Mouse (Mus musculus) frontal cortex, adult 2 months (tissue): ENCODE results near the gene Mettl17. TPM values are rescaled to one million over a fixed set of nuclear protein-coding genes. Genes with fewer than 3 reads are reported as not detected.
A peak's percentile ranks its signal among the peaks of the same experiment; 100 is the strongest.
"Not testable (repeated sequence)": the region's sequence is repeated elsewhere in the genome, so short reads cannot be mapped to it uniquely, and the experiment has no call there.

ENCODE experiments used
- DNase-seq, 2 experiments: peaks; one replicate each; pipeline ENCODE4 v3.0.0; 2022; ENCODE audit warnings: low spot score in 1 of 2; ENCODE audit errors: extremely low spot score in 1 of 2
- polyA plus RNA-seq: library from polyadenylated mRNA; depleted of rRNA; stranded (reverse); fragments of >200 nt; gene quantifications from 2 replicates; pipeline ENCODE4 v1.2.3, GENCODE M21; 2012; rRNA removed

The Mettl17 gene
- polyA plus RNA-seq = 49.7 and 53.5 TPM in 2 replicates

DNA sequence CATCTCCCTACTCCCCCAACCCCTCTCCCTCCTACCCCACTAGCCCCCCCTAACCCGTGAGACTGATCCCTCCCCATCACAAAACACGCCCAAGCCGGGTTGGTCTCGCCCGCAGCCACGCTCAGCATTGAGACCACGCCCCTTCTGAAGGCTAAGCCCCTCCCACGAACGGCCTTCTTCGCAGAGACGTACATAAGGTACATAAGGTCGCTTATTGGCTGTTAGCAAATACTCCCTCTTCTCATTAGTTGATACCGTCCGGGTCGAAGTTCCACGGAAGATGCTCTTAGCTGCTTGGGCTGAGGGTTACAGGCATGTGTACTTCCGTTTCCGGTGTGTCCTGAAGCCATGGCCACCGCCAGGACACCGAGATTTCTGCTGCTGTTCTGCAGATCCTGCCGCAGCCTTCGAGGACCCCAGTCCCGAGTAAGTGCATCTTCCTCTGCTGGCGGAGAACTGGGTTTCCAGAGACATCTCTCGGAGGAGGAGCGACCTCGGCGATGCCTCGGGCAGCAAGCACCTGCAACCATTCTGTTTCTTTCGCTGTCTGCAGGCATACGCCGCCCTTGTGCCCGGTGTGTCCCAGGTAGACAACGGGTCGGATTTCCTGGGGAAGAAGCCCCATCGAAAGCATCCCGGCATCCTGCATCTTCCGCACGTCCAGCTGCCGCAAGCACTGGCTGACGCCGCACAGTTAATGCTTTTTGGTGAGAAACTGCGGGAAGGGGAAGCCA lies at the start of gene Mettl17:
Gene Mettl17, plus strand, starts transcription at position 245 of the 734 bp plus-strand sequence.
- peak; percentile 95 for DNase-seq

GRCm38 (mm10) chr14:51838480-51838879 lies 46.2 kb upstream of the Mettl17 start:
- peak in 1 of 2 experiments; percentile 4 for DNase-seq

- no peak for DNase-seq
These were observed 42.4 kb upstream of the Mettl17 start for GRCm38 (mm10) chr14:51842250-51842649.

DNA sequence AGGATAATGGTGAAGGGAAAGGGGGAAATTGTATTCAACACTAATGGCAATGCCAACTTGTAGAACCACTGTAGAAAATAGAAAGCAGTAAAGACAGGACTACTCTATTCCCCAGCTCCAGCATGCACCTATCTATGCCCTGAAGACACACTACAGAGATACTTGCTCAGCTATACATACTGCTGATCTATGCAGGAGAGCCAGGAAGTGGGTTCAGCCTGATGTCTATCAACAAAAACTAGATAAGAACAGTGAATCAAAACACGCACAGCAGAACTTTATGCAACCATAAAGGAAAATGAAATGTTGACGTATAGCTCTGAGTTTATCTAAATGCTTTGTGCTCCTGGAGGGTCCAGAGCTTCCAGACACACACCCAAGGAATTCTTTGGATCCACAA lies 41.9 kb upstream of the Mettl17 start:
- DNase-seq = no peak

GRCm38 (mm10) chr14:51843882-51844281 lies 40.8 kb upstream of the Mettl17 start:
- DNase-seq = no peak

- no peak for DNase-seq
These were observed 38.1 kb upstream of the Mettl17 start for GRCm38 (mm10) chr14:51846566-51846965.

GRCm38 (mm10) chr14:51851006-51851405 lies 33.6 kb upstream of the Mettl17 start:
- not testable (repeated sequence) for DNase-seq

- DNase-seq = no peak
These were observed 31.2 kb upstream of the Mettl17 start, which contains the start of gene Ear6 for GRCm38 (mm10) chr14:51853399-51853798. Gene Ear6 (plus strand): TSS chr14:51853699.

DNA sequence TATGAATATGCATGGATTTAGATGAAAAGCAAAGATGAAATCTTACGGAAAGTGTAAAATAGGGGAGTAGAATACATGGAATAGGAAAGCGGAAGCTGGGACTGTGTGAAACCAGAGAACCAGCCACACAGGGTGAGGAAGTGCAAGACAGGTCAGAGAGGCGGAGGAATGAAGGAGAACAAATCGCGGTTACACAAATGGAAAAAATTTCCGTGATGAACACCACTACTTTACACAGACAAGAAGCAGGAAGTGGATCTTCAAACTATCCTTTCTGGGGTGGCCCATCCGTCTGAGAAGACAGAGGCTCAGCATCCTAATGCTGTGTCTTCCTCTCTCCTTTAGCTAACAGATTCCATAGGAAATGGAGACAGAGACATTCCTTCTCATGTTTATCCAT lies 29.4 kb upstream of the Mettl17 start:
- not testable (repeated sequence) for DNase-seq

DNA sequence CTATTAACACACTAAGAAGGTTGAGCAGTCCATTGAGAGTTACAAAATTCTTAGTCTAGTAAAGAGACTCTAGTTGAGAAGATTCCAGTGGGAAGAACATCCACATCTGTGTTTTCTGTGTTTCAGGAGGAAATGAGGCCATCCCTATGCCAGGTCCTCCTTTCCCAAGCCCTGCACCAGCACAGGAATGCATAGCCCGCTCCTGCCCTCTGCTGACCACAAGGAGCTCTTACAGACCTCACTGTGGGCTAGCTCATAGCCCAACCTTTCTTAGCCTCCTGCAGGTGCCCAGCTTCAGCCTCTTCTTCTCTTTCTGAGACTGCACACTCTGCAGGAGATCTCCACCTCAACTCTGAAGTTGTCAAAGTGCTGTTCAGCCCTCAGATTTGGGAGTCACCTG lies 21.0 kb upstream of the Mettl17 start:
- peak in 1 of 2 experiments; percentile 28 for DNase-seq

- no peak for DNase-seq
These were observed 13.9 kb upstream of the Mettl17 start for GRCm38 (mm10) chr14:51870756-51871155.

DNA sequence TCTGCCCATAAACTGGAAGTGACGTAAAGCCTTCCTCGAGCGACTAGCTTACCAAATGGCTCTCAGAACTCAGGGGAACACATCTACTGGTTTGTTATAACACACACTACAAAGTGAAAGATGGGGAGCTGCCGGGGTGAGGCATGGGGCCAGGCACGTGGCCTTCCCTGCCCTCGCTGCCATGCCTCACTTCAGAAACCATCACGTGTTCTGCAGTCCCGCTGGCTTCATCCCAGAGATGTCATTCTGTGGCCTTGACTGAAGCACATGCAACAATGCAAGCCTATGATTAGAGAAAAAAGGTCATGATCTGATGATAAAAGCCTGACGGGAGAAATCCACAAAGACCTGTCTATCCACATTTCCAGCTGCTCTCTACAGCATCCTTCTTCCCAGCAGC lies 12.9 kb upstream of the Mettl17 start:
- no peak for DNase-seq

- no peak for DNase-seq
These were observed 7.1 kb upstream of the Mettl17 start for GRCm38 (mm10) chr14:51877517-51877916.

- peak; percentile 64 to 78 for DNase-seq
These were observed 1.1 kb upstream of the Mettl17 start for GRCm38 (mm10) chr14:51883527-51884030.

GRCm38 (mm10) chr14:51884031-51884544 lies 554 bp upstream of the Mettl17 start:
- no peak for DNase-seq

- DNase-seq = no peak
These were observed 1.4 kb downstream of the Mettl17 start for GRCm38 (mm10) chr14:51886051-51886450.

DNA sequence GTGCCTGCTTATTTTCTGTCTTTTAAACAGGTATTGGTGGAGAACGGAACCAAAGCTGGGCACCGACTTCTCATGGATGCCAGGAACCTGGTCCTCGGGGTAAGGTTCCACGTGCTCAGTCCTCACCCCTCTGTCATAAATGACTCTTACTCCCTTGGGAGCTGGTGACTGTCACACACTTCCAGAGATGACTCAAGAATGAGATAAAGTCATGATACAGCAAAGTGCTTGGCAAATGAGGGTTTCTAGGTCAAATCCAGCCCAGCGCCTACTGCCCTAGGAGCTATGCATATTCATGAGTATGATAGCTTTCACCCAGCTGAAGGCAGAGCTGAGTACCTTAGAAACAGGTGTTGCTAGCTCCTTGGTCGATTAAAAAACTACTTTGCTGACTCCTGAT lies 5.2 kb downstream of the Mettl17 start:
- no peak for DNase-seq

DNA sequence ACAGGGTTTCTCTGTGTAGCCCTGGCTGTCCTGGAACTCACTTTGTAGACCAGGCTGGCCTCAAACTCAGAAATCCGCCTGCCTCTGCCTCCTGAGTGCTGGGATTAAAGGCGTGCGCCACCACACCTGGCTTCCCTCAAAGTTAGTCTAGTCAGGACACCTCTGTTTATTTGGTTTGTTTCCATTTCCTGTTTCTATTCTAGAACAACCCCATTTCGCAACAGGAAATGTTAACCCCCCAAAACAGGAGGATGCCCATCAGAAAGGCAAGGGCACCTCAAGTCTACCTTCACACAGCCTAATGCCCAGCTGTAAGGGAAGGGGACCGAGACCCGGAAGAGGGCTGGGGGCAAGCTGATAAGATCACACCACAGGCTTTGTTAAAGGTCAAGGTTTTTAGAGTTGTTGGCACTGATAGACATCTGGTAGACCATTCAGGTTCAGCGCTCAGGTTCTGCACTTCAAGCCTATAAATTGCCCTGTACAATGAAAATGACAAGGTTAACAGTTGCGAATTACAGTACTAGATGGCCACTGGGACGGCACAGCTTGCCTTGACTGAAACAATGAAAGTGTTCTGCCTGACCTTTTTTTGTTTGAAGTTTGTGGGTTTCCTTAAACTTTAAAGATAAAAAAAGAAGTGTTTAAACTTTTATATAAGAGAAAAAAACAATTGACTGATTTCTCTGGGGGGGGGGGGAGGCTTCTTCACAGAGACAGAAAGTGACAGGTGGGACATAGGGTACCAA lies 7.7 kb downstream of the Mettl17 start, which contains the start of gene Slc39a2:
Gene Slc39a2, plus strand, starts transcription at position 699 of the 749 bp plus-strand sequence.
- DNase-seq = no peak

DNA sequence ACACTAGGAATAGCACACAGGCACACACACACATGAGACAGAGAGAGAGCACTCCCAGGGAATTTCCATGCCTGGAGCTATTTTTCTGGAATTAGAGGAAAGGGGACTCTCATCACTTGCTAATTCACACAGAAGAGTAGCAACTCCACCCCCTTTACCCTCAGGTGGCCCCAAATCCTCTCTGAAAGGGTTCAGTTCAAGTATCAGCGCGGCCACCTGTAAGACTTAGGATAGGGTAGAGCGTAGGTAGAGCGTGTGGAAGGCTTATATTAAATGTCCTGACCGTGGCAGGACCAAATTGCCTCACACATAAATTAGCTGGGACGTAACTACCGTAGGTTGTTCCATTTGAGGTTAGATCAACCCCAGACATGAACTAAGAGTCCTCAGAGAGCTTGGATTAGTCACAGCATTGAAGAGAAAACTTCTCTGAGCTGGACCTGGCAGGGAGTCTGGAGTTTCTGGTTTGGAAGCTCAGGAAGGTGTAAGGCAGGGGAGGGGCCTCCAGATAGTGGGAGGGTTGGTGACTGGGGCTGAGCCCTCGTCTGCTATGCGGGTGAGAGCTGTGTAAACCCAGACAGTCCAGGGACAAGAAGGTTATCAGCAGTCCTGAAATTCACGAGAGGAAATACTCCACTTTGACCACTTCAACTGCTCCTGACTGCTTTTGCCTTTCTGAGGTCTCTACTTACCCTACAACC lies 8.6 kb downstream of the Mettl17 start:
- DNase-seq = no peak

DNA sequence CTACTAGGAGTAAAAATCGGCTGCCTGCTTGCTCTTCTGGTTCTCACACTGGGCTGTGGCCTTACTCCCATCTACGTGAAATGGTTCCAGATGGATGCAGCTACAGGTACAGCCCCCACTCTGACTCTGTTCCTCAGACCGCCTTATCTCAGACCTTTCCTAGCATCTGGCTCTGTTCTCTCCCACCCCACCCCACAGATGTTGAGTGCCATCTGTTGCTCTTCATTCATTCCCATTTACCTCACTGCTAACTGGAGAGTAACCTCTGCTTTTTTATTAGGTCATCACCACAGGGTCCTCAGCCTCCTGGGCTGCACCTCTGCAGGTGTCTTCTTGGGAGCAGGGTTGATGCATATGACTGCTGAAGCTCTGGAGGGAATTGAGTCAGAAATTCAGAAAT lies 9.2 kb downstream of the Mettl17 start:
- no peak for DNase-seq

DNA sequence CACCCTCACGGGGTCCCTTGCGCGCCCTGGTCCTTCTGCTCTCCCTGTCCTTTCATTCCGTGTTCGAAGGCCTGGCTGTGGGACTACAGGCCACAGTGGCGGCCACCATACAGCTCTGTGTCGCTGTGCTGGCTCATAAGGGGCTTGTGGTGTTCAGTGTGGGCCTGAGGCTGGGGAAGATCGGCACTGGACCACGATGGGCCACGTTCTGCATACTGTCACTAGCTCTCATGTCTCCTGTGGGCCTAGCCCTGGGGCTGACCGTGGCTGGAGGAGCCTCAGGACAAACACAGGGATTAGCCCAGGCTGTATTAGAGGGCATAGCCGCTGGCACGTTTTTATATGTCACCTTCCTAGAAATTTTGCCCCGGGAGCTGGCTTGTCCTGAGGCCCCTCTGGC lies 10.4 kb downstream of the Mettl17 start:
- no peak for DNase-seq
